Mouse (Mus musculus) neutrophil, adult 5-6 weeks (primary cell): ENCODE results near the gene Fam45a. TPM values are rescaled to one million over a fixed set of nuclear protein-coding genes. Genes with fewer than 3 reads are reported as not detected.
A peak's percentile ranks its signal among the peaks of the same experiment; 100 is the strongest.

ENCODE experiments used
- ATAC-seq: fragments of 151-379, 151-347 bp; 2 replicates; pipeline ENCODE4 v1.8.0; 2017; ENCODE audit warnings: mild to moderate bottlenecking, moderate TSS enrichment; ENCODE audit not compliant: insufficient number of reproducible peaks, poor library complexity, low FRiP score, severe bottlenecking; ENCODE audit errors: extremely low read depth
- total RNA-seq: library from RNA; stranded (forward); fragments of 200-1000 nt; gene quantifications from 2 replicates; pipeline ENCODE4 v1.2.3, GENCODE M21; 2017

The Fam45a gene
- total RNA-seq = 33.8 and 34.8 TPM in 2 replicates

DNA sequence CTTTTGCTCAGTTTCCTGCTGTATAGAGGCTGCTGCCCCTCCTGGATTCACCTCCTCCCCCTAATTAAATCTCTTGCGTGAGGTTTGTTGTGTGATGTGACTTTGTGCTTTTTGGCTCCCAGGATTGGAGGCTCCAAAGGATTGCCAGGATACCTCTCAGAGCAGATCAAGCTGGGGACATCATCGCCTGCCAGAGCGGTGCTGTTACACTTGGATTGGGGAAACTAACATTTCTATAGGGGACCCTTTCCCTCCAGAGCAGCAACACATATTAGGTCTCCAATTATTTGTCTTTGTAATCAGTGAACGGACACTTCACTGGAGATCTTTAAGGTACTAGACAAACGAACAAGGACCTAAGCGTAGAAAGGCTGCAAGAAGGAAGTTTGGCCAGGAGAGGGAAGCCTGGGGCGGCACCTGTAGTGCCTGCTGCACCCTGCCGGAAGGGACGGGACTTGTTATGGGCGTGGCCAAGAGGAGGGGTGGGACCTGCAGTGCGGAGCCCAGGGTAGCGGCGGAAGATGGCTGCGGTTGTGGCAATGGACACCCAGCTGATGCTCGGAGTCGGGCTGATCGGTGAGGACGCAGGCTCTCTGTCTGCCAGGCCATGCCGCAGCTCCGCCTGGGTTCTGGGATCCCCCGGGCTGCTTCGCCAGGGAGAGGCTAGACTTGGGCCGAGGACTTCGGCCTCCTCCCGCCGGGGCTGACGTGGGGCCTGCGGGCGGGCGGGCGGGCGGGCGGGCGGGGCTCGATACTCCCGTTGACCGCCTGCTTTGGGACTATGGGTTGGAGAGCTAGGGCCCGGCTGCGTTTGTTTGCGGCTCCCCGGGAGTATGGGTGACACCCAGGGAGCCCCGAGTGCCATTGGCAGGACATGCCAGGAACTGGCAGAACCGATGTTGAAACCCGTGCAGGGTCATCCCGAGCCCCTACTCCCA is at the start of gene Fam45a:
Fam45a (plus strand) TSS at position 488 of the 938 bp plus-strand sequence.
- ATAC-seq = peak; percentile 100

GRCm38 (mm10) chr19:60773366-60773765 is 38.0 kb upstream of the Fam45a start:
- ATAC-seq = no peak

GRCm38 (mm10) chr19:60782034-60782433 is 29.4 kb upstream of the Fam45a start:
- no peak for ATAC-seq

DNA sequence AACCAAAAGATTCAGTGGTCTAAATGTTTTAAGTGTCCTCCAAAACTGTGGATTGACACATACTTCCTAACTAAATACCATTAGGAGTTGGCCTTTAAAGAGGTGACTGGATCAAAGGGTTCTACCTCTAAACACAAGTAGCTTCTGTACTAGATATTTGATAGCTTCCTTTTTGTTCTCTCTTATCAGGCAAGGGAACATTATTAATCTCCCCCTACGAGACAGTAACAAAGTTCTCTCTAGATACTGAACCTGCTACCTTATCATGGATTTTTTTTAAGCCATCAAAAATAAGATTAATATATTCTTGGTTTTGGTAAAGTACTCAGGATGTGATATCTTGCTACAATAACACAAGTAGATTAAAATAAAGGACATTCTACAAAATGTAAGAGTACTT is 26.7 kb upstream of the Fam45a start:
- ATAC-seq = no peak

GRCm38 (mm10) chr19:60787465-60788150 is 23.8 kb upstream of the Fam45a start:
- no peak for ATAC-seq

- no peak for ATAC-seq
Measured at GRCm38 (mm10) chr19:60788214-60788960, 23.0 kb upstream of the Fam45a start.

DNA sequence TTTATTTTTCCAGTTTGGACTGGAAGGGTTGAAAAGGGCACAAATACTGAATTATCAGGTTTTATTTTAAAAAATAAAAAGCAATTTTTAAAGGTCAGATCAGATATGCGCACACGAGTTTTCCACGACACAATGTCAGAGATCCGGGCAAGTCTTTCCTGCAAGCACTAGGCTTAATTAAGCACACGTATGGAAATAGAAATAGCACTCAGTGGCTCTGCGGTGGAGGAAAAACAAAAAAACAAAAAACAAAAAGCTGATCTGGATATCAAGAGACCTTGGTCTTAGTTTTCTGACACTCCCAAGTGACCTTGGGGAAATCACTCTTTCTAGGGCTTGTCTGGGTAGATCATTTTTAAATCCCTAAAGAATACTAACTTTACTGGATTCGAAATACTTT is 21.9 kb upstream of the Fam45a start:
- ATAC-seq = no peak

DNA sequence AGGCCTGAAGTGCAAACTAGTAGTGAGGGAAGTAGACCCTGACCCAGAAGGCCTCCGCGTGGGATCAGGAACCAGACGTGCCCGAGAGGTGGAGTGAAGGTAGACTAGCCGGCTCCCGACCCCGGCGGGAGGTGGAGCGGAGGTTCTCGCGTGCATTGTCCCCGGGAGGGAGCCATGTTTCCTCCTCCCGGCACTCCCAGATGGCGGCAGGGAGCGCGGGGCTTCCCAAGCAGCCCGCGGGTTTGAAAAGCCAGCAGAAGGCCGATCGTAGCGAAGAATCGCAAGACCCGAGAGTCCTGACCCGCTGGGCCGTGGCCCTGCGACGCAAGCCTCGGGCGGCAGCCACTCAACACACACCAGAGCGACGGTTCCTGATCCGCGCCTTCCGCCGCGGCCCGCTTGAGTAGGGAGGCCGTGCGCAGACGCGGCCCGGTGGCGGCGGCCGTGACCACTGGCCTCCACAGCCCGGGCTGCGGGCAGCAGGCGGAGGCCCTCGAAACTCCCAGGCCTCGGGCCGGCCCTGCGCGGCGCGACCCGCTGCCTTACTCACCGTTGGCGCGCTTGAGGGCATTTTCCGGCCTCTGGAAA is 21.4 kb upstream of the Fam45a start:
- ATAC-seq = peak; percentile 44

DNA sequence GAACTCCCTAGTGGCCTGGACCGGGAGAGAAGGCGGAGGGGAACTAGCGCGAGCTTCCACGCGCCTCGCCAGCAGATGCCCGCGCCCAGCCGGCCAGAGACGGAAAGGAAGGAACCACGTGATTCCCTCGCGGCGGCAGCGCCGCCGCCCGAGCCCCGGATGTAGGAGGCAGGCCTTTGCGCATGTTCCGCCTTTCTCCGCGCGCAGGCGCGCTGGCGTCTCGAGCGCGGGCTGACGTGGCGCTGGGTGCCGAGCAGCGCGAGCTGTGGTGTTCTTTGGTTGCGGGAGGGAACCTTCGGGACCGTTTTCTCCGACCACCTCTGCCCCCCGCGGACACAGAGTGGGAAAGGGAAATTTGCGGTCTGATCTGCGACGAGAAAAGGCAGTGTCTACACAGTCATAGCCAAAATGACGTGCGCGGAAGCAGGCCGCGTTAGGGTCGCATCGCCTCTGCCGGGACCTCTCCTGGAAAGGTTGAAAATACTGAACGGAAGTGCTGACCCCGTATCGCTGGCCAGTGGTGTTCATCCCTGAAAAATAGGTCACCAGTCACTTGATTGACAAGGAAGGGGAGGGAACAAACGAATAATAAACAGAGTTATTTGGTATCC is 20.7 kb upstream of the Fam45a start, which contains the start of gene Eif3a:
Eif3a (minus strand) TSS at position 108 of the 611 bp plus-strand sequence.
- peak; percentile 84 for ATAC-seq

DNA sequence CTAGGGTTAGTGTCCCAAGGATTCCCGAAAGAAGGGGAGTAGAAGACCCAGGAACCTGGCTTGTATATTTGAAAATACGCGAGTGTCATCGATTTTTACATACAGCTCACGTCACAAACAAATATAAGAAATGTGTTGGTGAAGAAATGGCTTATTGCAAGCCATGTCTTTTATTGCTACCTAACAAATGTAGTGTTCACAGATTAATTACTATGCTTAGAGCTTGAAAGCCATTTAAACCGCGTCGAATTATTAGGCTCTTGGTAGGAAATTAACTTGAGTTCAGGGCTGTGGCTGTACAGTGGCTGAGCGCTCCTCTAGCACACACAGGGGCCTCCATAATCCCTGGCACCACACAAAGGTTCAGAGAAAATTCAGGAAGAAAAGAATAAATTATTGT is 20.2 kb upstream of the Fam45a start:
- no peak for ATAC-seq

DNA sequence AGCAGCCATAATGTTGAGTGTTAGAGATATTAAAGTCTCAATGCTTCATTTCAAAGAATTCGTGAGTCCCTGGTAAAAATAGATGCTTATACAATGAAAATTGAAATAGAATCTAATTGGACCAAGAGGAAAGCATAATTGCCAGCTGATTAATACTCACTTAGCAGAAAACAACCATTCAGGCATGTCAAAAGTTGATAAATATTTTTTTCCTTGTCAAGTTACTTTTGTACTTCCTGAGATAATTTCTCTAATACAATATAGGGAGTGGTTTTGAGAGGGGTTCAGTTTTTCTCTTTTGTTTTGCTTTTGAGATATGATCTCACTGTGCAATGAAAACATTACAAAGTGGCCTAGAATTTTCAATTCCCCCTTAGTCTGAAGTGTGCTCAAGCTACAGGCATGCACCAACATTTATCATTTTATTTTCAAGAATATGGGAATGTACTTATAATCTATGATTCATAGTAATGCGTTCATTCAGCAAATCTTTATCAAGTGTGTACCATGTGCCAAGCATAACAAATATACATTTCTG is 18.1 kb upstream of the Fam45a start:
- no peak for ATAC-seq

DNA sequence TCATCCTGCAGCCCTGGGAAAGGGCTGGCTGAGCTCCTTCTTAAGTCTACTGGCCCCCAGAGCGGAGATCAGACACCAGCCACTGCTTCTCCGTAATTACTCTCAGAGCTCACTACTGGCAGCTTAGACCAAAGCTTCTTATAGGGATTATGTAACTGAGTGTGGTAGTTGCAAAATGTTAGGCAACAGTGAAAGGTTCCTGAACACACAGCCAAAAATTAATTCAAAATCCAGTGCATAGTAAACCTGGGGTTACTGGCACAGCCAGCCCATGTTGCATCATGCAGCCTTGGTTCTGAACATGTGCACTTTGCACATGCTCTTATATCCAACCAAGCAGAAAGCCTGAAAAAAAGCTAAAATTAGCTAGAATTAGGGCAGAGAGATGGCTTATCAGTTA is 16.1 kb upstream of the Fam45a start:
- ATAC-seq = no peak

DNA sequence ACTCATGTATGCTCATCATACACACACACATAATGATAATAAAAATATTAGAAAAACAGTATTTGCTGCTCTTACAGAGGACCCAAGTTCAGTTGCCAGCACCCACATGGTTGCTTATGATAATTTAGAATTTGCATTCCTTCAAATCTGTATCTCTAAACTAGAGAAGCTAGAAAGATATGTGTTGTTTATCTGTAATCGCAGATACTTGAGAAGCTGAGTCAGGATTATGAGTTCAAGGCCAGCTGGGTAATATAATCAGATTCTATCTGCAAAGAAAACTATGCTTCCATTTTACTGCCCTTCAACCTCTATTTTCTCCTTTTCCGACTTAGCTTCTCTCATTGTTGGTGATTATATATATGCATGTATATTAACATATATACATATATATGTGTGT is 14.0 kb upstream of the Fam45a start:
- no peak for ATAC-seq

- ATAC-seq = no peak
Measured at GRCm38 (mm10) chr19:60799867-60800569, 11.4 kb upstream of the Fam45a start.

DNA sequence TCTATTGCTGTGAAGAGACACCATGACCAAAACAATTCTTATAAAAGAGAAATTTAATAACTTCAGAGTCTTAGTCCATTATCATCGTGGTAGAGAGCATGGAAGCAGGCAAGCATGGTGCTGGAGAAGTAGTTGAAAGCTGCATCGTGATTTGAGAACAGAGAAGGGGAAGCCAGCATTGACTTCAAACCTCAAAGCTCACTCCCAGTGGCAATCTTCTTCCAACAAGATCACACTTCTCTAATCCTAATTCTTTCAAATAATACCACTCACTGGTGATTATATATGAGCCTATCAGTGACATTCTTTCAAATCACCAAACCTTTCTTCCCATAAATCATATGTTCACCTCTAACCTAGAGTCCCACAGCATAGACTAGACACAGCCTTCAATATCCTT is 6.5 kb upstream of the Fam45a start:
- no peak for ATAC-seq

DNA sequence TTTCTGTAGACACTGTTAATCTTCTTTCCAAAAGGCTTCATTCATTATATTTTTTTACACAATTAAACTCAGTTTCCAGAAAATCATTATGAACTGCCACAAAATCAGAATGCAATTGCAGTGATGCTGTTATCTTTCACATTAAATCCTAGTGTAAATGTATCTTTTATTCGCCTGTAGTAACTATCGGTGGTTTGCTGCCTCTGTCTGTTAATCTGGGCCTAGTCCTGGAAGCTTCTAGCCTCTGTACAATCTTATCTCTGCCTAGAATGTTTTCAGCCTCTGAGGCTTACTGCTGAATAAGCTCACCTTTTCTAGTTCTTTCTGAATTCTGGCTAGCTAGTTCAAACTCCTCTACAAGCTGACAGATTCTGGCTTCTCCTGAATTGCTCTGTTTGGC is 1.5 kb upstream of the Fam45a start:
- no peak for ATAC-seq

DNA sequence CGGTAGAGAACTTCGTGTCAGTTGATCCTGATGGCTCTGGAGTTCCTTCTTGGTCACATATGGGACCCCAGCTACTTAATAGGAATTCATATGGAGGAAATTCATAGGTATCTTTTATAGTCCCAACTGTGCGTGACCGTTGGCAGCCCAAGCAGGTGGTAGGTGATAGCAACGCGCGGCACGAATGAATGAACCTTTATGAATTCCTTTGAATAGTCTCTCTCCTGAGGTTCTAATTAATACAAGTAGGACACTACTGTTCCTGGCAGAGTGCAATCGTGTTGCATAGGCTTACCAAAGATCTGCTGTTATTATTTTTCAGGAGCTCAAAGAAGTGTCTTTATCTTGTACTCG is 628 bp downstream of the Fam45a start:
- no peak for ATAC-seq

DNA sequence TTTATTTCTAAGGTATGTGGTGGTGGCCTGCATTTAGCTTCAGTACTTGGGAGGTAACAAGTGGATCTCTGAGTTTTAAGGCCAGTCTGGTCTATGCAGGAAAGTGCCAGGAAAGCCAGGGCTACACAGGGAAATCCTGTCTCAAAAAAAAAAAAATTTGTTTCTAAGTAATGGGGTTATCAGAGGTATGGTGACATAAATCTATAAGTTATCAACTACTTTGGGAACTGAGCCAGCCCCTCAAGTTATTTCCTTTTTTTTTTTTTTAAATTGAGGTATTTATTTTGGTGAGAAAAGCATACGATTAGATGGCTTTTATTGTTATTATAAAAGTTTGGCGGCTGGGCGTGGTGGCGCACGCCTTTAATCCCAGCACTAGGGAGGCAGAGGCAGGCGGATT is 1.7 kb downstream of the Fam45a start:
- no peak for ATAC-seq
